Comparison of ENCODE assay signal across 9 mouse cellular contexts in genomic region chr1:37272464-37272863, GRCm38 (mm10). TPM values are rescaled to one million over a fixed set of nuclear protein-coding genes. Genes with fewer than 3 reads are reported as not detected.
DNase-seq lines count a peak whose midpoint lies in the region; ATAC-seq and TF ChIP-seq lines count a peak whose summit lies in the region.
"Had no signal": no experiment of that assay in that cellular context is flagged by ENCODE, and none has a peak within 500 bp of the region (broad histone marks: within the 10 kb centered on the region; RNA-seq: fewer than 3 reads in every experiment).

No protein-coding gene starts in this region.

- H3K36me3 ChIP-seq in kidney, embryonic 14.5 days (ENCODE audit: control insufficient read depth, insufficient read depth, low read length) = no peaks in the 10 kb centered on the region
- H3K36me3 ChIP-seq in liver, adult 2 months (ENCODE audit: control insufficient read depth, insufficient read depth, low read length) = no peaks in the 10 kb centered on the region
- H3K36me3 ChIP-seq in neural tube, embryonic 11.5 days (ENCODE audit: control insufficient read depth, insufficient read depth, low read length) = no peaks in the 10 kb centered on the region
- H3K36me3 ChIP-seq: limb, embryonic 15.5 days had no signal

- DNase-seq in cerebellum, postnatal 4 days (ENCODE audit: low spot score in 2 of 2) = peak; percentile 32 to 64
- DNase-seq in gastrocnemius, postnatal 25 days = peak; percentile 11
- DNase-seq in liver, adult 2 months (ENCODE audit: extremely low read depth, low read depth, low spot score) = peak; percentile 58
- DNase-seq in neural tube, embryonic 11.5 days (ENCODE audit: low spot score) = peak; percentile 67
- peak; percentile 82 for DNase-seq in thymus, postnatal 0 days (ENCODE audit: low spot score)

- peak; percentile 80 for ATAC-seq in CD4-positive, CD25-positive, alpha-beta regulatory T cell, adult 4 months
- ATAC-seq in activated CD4-positive, CD25-positive, alpha-beta regulatory T cell, adult 4 months = peak; percentile 68
- ATAC-seq in kidney, embryonic 14.5 days (ENCODE audit: low FRiP score, low TSS enrichment) = peak; percentile 49; the same call in 1 of the 2 replicates
- ATAC-seq in neural tube, embryonic 11.5 days (ENCODE audit: insufficient read depth, low FRiP score, low TSS enrichment) = no peak

- WGBS in kidney, embryonic 14.5 days = 7% methylated on average over 7 of the region's 7 CpGs
- WGBS in liver, adult 2 months = 5% methylated on average over 7 of the region's 7 CpGs
- 10% methylated on average over 7 of the region's 7 CpGs for WGBS in neural tube, embryonic 11.5 days

- TF ChIP-seq POLR2A in liver, adult 2 months (IDR thresholded peaks at IDR 0.05; ENCODE audit: extremely low read depth, insufficient read depth, low read length) = no peak

- H3K4me2 ChIP-seq in kidney, embryonic 14.5 days (replicated peaks; ENCODE audit: low read depth, low read length) = no peak overlapping the region
- H3K4me2 ChIP-seq in neural tube, embryonic 11.5 days (ENCODE audit: low read depth) = no peak overlapping the region
- H3K4me2 ChIP-seq: limb, embryonic 15.5 days had no signal

- H3K4me3 ChIP-seq in kidney, embryonic 14.5 days (ENCODE audit: low read length) = no peak overlapping the region
- no peak overlapping the region for H3K4me3 ChIP-seq in liver, adult 2 months (ENCODE audit: insufficient read depth, low read depth, low read length)
- no peak overlapping the region for H3K4me3 ChIP-seq in neural tube, embryonic 11.5 days (ENCODE audit: low read depth, low read length)
- H3K4me3 ChIP-seq: limb, embryonic 15.5 days had no signal

- H3K9ac ChIP-seq in kidney, embryonic 14.5 days (ENCODE audit: low read depth, low read length) = no peak overlapping the region
- no peak overlapping the region for H3K9ac ChIP-seq in liver, adult 2 months (ENCODE audit: low read depth, low read length)
- no peak overlapping the region for H3K9ac ChIP-seq in neural tube, embryonic 11.5 days (ENCODE audit: low read length)
- H3K9ac ChIP-seq: limb, embryonic 15.5 days had no signal

- H3K79me2 ChIP-seq in liver, adult 2 months (ENCODE audit: control insufficient read depth, insufficient read depth, low read length) = no peaks in the 10 kb centered on the region

- H3K9me3 ChIP-seq in kidney, embryonic 14.5 days (ENCODE audit: control insufficient read depth, low read length) = no peaks in the 10 kb centered on the region
- no peaks in the 10 kb centered on the region for H3K9me3 ChIP-seq in neural tube, embryonic 11.5 days (ENCODE audit: control insufficient read depth, low read length)
- H3K9me3 ChIP-seq: limb, embryonic 15.5 days had no signal

- TF ChIP-seq CTCF in liver, adult 2 months (IDR thresholded peaks at IDR 0.05; ENCODE audit: low read depth, low read length) = peak; percentile 47; the same call in 1 of the 2 replicates

- no peaks in the 10 kb centered on the region for H3K4me1 ChIP-seq in kidney, embryonic 14.5 days (ENCODE audit: control insufficient read depth, insufficient read depth, low read length)
- no peaks in the 10 kb centered on the region for H3K4me1 ChIP-seq in liver, adult 2 months (ENCODE audit: control insufficient read depth, insufficient read depth, low read length)
- H3K4me1 ChIP-seq in neural tube, embryonic 11.5 days (ENCODE audit: control insufficient read depth, insufficient read depth, low read length) = no peaks in the 10 kb centered on the region
- H3K4me1 ChIP-seq: limb, embryonic 15.5 days had no signal

- H3K27me3 ChIP-seq in kidney, embryonic 14.5 days (ENCODE audit: control insufficient read depth, insufficient read depth, low read length) = no peaks in the 10 kb centered on the region
- no peaks in the 10 kb centered on the region for H3K27me3 ChIP-seq in liver, adult 2 months (ENCODE audit: control insufficient read depth, insufficient read depth, low read length)
- H3K27me3 ChIP-seq in neural tube, embryonic 11.5 days (ENCODE audit: control insufficient read depth, insufficient read depth, low read length) = no peaks in the 10 kb centered on the region
- H3K27me3 ChIP-seq: limb, embryonic 15.5 days had no signal

- no peak overlapping the region for H3K27ac ChIP-seq in kidney, embryonic 14.5 days (ENCODE audit: low read depth, low read length)
- H3K27ac ChIP-seq in liver, adult 2 months (replicated peaks; ENCODE audit: insufficient read depth, low read depth, low read length) = no peak overlapping the region
- H3K27ac ChIP-seq in neural tube, embryonic 11.5 days (ENCODE audit: low read depth, low read length) = no peak overlapping the region
- H3K27ac ChIP-seq: limb, embryonic 15.5 days had no signal

RNA-seq across cellular contexts. Expression of gene Inpp4a, which starts 27.2 kb away (rescaled TPM):
- polyA plus RNA-seq in CD4-positive, CD25-positive, alpha-beta regulatory T cell, adult 4 months (2017; shearing (Covaris generic)) = 10 to 100 TPM; 76.6 to 78.0 TPM
- 10 to 100 TPM; 58.0 to 60.7 TPM for polyA plus RNA-seq in activated CD4-positive, CD25-positive, alpha-beta regulatory T cell, adult 4 months (2017; shearing (Covaris generic))
- total RNA-seq in gastrocnemius, postnatal 25 days (2021) = 10 to 100 TPM; 14.2 to 14.3 TPM
- 17.8 and 18.6 TPM in 2 replicates for polyA plus RNA-seq in kidney, embryonic 14.5 days (2014; fragmentation: Nextera tagmentation; extraction: Ambion mirVana)
- total RNA-seq in liver, adult 2 months (2014; rRNA removed) = 12.4 and 19.2 TPM in 2 replicates
- 8.1 and 8.2 TPM in 2 replicates for polyA plus RNA-seq in liver, adult 2 months (2012; rRNA removed)
- 24.4 and 25.8 TPM in 2 replicates for polyA plus RNA-seq in neural tube, embryonic 11.5 days (2014; fragmentation: Nextera tagmentation; extraction: Ambion mirVana)
- polyA plus RNA-seq in thymus, postnatal 0 days (2015; fragmentation: Nextera tagmentation; extraction: Ambion mirVana) = 7.0 and 9.0 TPM in 2 replicates

RNA-seq across cellular contexts. Expression of gene Cnga3, which starts 58.2 kb away (rescaled TPM):
- polyA plus RNA-seq in CD4-positive, CD25-positive, alpha-beta regulatory T cell, adult 4 months (2017; shearing (Covaris generic)) = under 1 TPM in 1 of 2 experiments, not detected in 1; 0.29 TPM
- polyA plus RNA-seq in activated CD4-positive, CD25-positive, alpha-beta regulatory T cell, adult 4 months (2017; shearing (Covaris generic)) = not detected
- total RNA-seq in gastrocnemius, postnatal 25 days (2021) = under 1 TPM; 0.24 to 0.59 TPM
- polyA plus RNA-seq in kidney, embryonic 14.5 days (2014; fragmentation: Nextera tagmentation; extraction: Ambion mirVana) = not detected in 2 replicates
- total RNA-seq in liver, adult 2 months (2014; rRNA removed) = not detected in 2 replicates
- not detected in 2 replicates for polyA plus RNA-seq in liver, adult 2 months (2012; rRNA removed)
- polyA plus RNA-seq in neural tube, embryonic 11.5 days (2014; fragmentation: Nextera tagmentation; extraction: Ambion mirVana) = not detected in 2 replicates
- 0.09 and 0.20 TPM in 2 replicates for polyA plus RNA-seq in thymus, postnatal 0 days (2015; fragmentation: Nextera tagmentation; extraction: Ambion mirVana)
- polyA plus RNA-seq: limb, embryonic 15.5 days had no signal

Comparison
In these comparisons a context has a peak if more than half of its experiments do, and no peak if none do; other contexts are left out.
1. DNase-seq: peak in every context shown above with its lines; median percentile 82 in thymus, postnatal 0 days; 67 in neural tube, embryonic 11.5 days; 58 in liver, adult 2 months; 48 in cerebellum, postnatal 4 days; 11 in gastrocnemius, postnatal 25 days.